Mouse (Mus musculus) CH12.LX (cell line): ENCODE data around the gene Tpcn1. TPM values are rescaled to one million over a fixed set of nuclear protein-coding genes. Genes with fewer than 3 reads are reported as not detected.

Experiments
- DNase-seq: peaks from one replicate; pipeline ENCODE4 v3.0.0-alpha.2; 2013; ENCODE audit errors: extremely low read depth
- H3K27ac ChIP-seq: 2 replicates; pipeline ENCODE4 v1.5.1; 2012; ENCODE audit warnings: low read depth, mild to moderate bottlenecking, control low read depth, moderate library complexity; ENCODE audit not compliant: insufficient read depth
- H3K27me3 ChIP-seq: replicated peaks from 2 replicates; pipeline ENCODE3; 2012; ENCODE audit warnings: inconsistent platforms
- H3K36me3 ChIP-seq, 2 experiments: replicated peaks in 1 of 2; 2 replicates each; pipeline versions ENCODE3 to v1.6.1; 2012; ENCODE audit warnings: inconsistent platforms in 1 of 2, low read length in 1 of 2, mild to moderate bottlenecking in 1 of 2, mixed read lengths in 1 of 2, moderate library complexity in 1 of 2; ENCODE audit not compliant: control insufficient read depth in 1 of 2, insufficient read depth in 1 of 2
- H3K4me1 ChIP-seq, 2 experiments: 2 replicates each; pipeline ENCODE4 v1.6.1; 2012; ENCODE audit warnings: inconsistent platforms in 1 of 2, moderate library complexity in 1 of 2; ENCODE audit not compliant: insufficient read depth in 2 of 2, control insufficient read depth in 1 of 2
- H3K4me2 ChIP-seq: 2 replicates; pipeline ENCODE4 v1.6.1; 2012; ENCODE audit warnings: low read depth, mild to moderate bottlenecking, control low read depth; ENCODE audit not compliant: poor library complexity, insufficient read depth, severe bottlenecking
- H3K4me3 ChIP-seq, 3 experiments: fragments of 150-350 bp in 1 of 3; sonication (generic) in 1 of 3; replicated peaks in 1 of 3; 2 replicates each; pipeline versions ENCODE3 to v1.5.1; 2011 to 2012; ENCODE audit warnings: low read depth in 2 of 3, low read length in 2 of 3, mild to moderate bottlenecking in 2 of 3, moderate library complexity in 2 of 3, control low read depth in 1 of 3, improper control_type of control experiment in 1 of 3, inconsistent platforms in 1 of 3, mixed read lengths in 1 of 3; ENCODE audit not compliant: poor library complexity in 1 of 3
- H3K79me2 ChIP-seq: replicated peaks from 2 replicates; pipeline ENCODE4 v1.6.1; 2012; ENCODE audit warnings: mild to moderate bottlenecking, moderate library complexity; ENCODE audit not compliant: control insufficient read depth, poor library complexity, insufficient read depth, severe bottlenecking; ENCODE audit errors: extremely low read depth
- H3K9ac ChIP-seq: 2 replicates; pipeline ENCODE4 v1.6.1; 2012; ENCODE audit warnings: low read depth, mild to moderate bottlenecking, control low read depth, moderate library complexity; ENCODE audit not compliant: insufficient read depth
- H3K9me3 ChIP-seq: replicated peaks from 2 replicates; pipeline ENCODE3; 2012; ENCODE audit warnings: low read length, inconsistent platforms, mixed read lengths
- BHLHE40 ChIP-seq: IDR thresholded peaks from 2 replicates; pipeline ENCODE4 v1.6.1; 2011; ENCODE audit warnings: mild to moderate bottlenecking, low read depth, low read length, improper control_type of control experiment
- E2F4 ChIP-seq: IDR thresholded peaks from 2 replicates; pipeline ENCODE4 v1.6.1; 2011; ENCODE audit warnings: low read depth, low read length, improper control_type of control experiment; ENCODE audit not compliant: insufficient replicate concordance
- ELF1 ChIP-seq: IDR thresholded peaks from 2 replicates; pipeline ENCODE4 v1.6.1; 2014; ENCODE audit warnings: low read depth, mild to moderate bottlenecking, inconsistent platforms, low read length, improper control_type of control experiment
- EP300 ChIP-seq: IDR thresholded peaks from 2 replicates; pipeline ENCODE4 v1.6.1; 2011; ENCODE audit warnings: low read length, improper control_type of control experiment
- GABPA ChIP-seq: IDR thresholded peaks from 2 replicates; pipeline ENCODE4 v1.6.1; 2012; ENCODE audit warnings: low read depth, low read length, improper control_type of control experiment, inconsistent platforms; ENCODE audit not compliant: insufficient replicate concordance
- JUND ChIP-seq: conservative IDR thresholded peaks from 2 replicates; pipeline ENCODE4 v1.6.1; 2011; ENCODE audit warnings: low read depth, low read length, improper control_type of control experiment
- MAFK ChIP-seq: IDR thresholded peaks from 2 replicates; pipeline ENCODE4 v1.6.1; 2011; ENCODE audit warnings: low read length, improper control_type of control experiment; ENCODE audit not compliant: insufficient replicate concordance
- MAZ ChIP-seq: IDR thresholded peaks from 2 replicates; pipeline ENCODE4 v1.6.1; 2012; ENCODE audit warnings: low read depth, mild to moderate bottlenecking, inconsistent platforms, low read length, improper control_type of control experiment, moderate library complexity
- MXI1 ChIP-seq: IDR thresholded peaks from 2 replicates; pipeline ENCODE4 v1.6.1; 2011; ENCODE audit warnings: mild to moderate bottlenecking, low read depth, low read length, improper control_type of control experiment
- MYC ChIP-seq: IDR thresholded peaks from 2 replicates; pipeline ENCODE4 v1.6.1; 2011; ENCODE audit warnings: low read depth, mild to moderate bottlenecking, improper control_type of control experiment, low read length
- POLR2AphosphoS2 ChIP-seq: IDR thresholded peaks from 2 replicates; pipeline ENCODE4 v1.6.1; 2011; ENCODE audit warnings: low read depth, low read length, improper control_type of control experiment
- TBP ChIP-seq: conservative IDR thresholded peaks from 2 replicates; pipeline ENCODE4 v1.6.1; 2011; ENCODE audit warnings: low read depth, low read length, improper control_type of control experiment
- USF1 ChIP-seq: IDR thresholded peaks from 2 replicates; pipeline ENCODE4 v1.6.1; 2014; ENCODE audit warnings: low read depth, mild to moderate bottlenecking, inconsistent platforms, low read length, improper control_type of control experiment
- USF2 ChIP-seq: conservative IDR thresholded peaks from 2 replicates; pipeline ENCODE4 v1.6.1; 2011; ENCODE audit warnings: low read depth, low read length, improper control_type of control experiment
- ZKSCAN1 ChIP-seq: IDR thresholded peaks from 2 replicates; pipeline ENCODE4 v1.6.1; 2012; ENCODE audit warnings: low read depth, inconsistent platforms, low read length, improper control_type of control experiment, borderline replicate concordance
- ZMIZ1 ChIP-seq: IDR thresholded peaks from 2 replicates; pipeline ENCODE4 v1.6.1; 2012; ENCODE audit warnings: low read depth, mild to moderate bottlenecking, inconsistent platforms, low read length, improper control_type of control experiment
- dilution Hi-C: fragments of 300-500 bp; cut with MboI; formaldehyde crosslinking; loops from 2 replicates; pipeline ENCODE4 v1.14.3; 2020; ENCODE audit warnings: low sequenced_read_pairs; ENCODE audit not compliant: extremely low pct_unique_long_range_greater_than_20kb, extremely low pct_ligation_motif_present
- in situ Hi-C: fragments of 300-500 bp; cut with MboI; formaldehyde crosslinking; loops from 3 replicates; pipeline ENCODE4 v1.14.3; 2019; ENCODE audit warnings: low sequenced_read_pairs, low pct_ligation_motif_present, low pct_unique_long_range_greater_than_20kb, mixed read lengths
- polyA plus RNA-seq: library from polyadenylated mRNA; unstranded; fragments of >175 nt; gene quantifications from 2 replicates; pipeline ENCODE4 v1.2.1, GENCODE M21; 2012; ENCODE audit warnings: low read depth; ENCODE audit not compliant: insufficient read length
- total RNA-seq, 2 experiments: library from RNA; depleted of rRNA; stranded (reverse); fragments of 300-350 nt in 1 of 2; fragments of >200 nt in 1 of 2; gene quantifications; 2 replicates each; pipeline ENCODE4 v1.2.3; 2012 to 2014

Tpcn1 gene
- total and polyA plus RNA-seq, 3 experiments: 0.90 to 5.4 (median 2.2) TPM

DNA sequence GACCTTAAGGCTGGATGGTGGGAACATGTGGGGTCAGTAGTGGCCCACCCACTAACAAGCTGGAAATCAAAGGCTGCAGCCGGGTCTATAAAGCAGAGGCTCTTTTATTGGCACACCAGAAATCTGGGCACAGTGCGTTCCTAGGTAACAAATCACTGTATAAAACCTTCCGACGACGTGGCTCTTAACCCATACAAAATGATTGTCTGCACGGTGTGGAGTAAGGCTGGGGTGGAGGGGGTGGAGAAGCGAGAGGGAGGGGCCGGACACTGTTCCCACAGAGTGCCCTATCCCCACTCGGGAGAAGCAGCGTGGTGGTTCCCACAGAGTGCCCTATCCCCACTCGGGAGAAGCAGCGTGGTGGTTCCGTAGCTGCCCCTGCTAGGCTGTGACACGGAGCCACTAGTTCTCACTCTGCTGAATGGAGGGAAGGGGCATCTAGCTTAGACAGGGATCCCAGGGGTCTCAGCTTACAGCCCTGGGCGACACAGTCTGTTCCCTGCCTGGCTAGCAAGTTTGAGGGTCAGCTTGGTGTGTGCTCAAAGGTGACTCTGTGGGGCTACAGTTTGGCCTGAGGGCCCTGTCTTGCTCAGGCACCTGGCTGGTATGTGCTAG, 54.3 kb downstream of the Tpcn1 start:
- Histone ChIP-seq H3K4me3 (no peak overlapping the region), H3K36me3 (peaks cover 0 to 77% of the 10 kb centered on the region in 2 experiments), H3K4me2 (no peak overlapping the region), H3K79me2 (no peaks in the 10 kb centered on the region), H3K9ac (no peak overlapping the region), H3K27ac (no peak overlapping the region), H3K4me1 (peaks cover 3 to 13% of the 10 kb centered on the region in 2 experiments; a peak in 3 of 4 replicates), H3K27me3 (no peaks in the 10 kb centered on the region), H3K9me3 (no peaks in the 10 kb centered on the region)
- in situ Hi-C loops: no loop called here
- TF ChIP-seq MYC (no peak), MAFK (no peak), MXI1 (no peak), USF1 (no peak), TBP (no peak), GABPA (no peak), ZMIZ1 (no peak), ZKSCAN1 (no peak), E2F4 (no peak)
- DNase-seq: no peak
- dilution Hi-C loops: no loop called here

DNA sequence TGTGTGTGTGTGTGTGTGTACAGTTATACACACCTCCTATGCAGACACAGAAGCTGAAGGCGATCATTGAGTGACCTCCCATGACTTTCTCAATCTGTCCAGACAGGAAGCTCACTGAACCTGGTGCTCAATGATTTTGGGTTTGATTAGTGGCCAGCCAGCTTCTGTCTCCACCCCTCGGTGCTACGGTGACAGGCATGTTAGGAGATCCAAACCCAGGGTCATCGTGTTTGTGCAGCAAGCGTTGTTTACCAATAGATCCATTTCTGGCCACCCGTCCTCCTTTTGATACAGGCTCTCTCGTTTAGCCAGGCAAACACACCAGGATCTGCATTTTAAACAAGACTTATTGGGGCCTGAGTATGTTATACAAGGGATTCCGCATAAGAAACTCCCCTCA, 56.8 kb downstream of the Tpcn1 start:
- Histone ChIP-seq H3K4me2 (no peak overlapping the region), H3K27ac (no peak overlapping the region), H3K4me1 (peaks cover 6 to 18% of the 10 kb centered on the region in 2 experiments), H3K36me3 (peaks cover 3 to 70% of the 10 kb centered on the region in 2 experiments), H3K4me3 (no peak overlapping the region), H3K79me2 (no peaks in the 10 kb centered on the region), H3K9me3 (peaks cover 3% of the 10 kb centered on the region), H3K27me3 (no peaks in the 10 kb centered on the region), H3K9ac (no peak overlapping the region)
- in situ Hi-C loops (no loop called here), dilution Hi-C loops (no loop called here)
- TF ChIP-seq JUND (no peak), E2F4 (no peak), BHLHE40 (no peak), MAZ (no peak), ELF1 (no peak), POLR2AphosphoS2 (no peak), USF2 (no peak), MXI1 (no peak), EP300 (no peak)
- DNase-seq: no peak
